Mouse (Mus musculus) kidney, adult 9 months (tissue): ENCODE results near the gene Olfr517.

Source experiments
- DNase-seq: peaks from one replicate; pipeline ENCODE4 v3.0.0; 2022

Olfr517 gene

DNA sequence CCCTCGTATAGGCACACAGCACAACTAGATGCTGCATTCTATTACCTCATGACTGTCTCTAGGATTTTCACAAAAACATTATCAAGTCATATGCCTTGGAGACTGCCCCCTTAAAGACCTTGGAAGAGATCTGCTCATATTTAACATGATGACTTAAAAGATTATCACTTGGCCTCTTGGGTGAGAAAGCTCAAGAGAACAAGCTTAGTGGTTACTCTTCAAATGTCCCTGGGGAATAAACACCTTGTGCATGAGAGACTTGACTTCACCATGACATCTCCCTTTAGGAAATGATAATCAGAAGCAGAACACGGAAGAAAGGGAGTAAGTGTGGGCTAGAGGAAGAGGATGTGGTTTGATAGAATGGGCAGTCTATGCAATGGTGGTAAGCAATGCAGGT is at the start of gene Olfr517:
Gene Olfr517, minus strand, starts transcription at position 101 of the 400 bp plus-strand sequence.
- no peak for DNase-seq

DNA sequence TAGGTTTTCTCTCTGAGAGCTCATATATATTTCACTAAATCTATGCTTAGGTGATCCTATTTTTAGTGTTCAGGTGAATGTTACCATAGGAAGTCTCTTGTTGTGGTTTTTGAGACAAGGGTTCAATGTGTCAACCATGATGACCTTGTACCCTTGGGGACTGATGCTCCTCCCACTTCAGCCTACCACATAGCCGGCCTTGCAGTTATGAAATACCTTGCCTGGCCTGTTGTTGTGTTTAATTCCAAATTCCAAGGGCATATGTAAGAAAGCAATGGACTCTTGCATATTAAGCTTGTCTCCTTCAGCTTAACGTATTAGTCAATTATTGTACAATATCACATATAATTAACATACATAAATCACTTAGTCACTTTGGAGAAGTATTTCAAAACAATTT is 31.8 kb upstream of the Olfr517 start:
- DNase-seq, result no peak

DNA sequence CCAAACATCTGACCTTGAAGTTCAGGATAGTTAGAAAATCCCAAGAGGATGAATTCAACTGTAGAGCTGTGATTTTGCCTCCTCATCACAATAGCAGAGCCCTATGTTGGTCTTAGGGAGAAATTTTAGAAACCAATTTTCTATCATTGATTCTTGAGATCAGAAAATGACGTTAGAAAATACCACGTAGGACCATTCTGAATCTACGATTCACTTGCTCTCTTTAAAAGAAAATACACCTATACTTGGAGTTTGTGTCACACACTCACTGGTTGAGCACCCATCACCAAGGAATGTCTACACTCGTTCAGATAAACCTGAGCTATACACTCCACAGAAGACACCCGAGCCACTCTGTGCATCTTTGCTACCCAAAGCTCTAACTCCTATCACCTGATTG is 22.1 kb upstream of the Olfr517 start, which contains the start of gene Olfr519:
Gene Olfr519, minus strand, starts transcription at position 101 of the 400 bp plus-strand sequence.
- no peak for DNase-seq

DNA sequence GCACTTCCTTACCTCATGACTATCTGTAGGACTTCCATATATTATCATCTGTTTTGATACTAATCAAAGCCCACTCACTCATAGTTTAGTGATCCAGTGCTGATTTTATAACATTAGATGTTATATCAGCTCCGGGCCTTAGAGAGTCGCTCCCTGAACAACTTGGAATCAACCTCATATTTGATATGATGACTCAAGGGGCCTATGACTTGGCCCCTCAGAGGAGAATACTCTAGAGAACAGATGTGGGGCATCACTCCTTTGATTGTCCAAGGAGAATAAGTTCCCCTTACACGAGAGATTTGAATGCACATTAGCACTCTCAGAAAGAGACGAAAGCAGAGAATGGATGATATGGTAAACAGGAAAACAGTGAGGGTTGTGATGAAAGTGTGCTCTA is 12.7 kb upstream of the Olfr517 start, which contains the start of gene Olfr518:
Gene Olfr518, minus strand, starts transcription at position 101 of the 400 bp plus-strand sequence.
- no peak for DNase-seq

DNA sequence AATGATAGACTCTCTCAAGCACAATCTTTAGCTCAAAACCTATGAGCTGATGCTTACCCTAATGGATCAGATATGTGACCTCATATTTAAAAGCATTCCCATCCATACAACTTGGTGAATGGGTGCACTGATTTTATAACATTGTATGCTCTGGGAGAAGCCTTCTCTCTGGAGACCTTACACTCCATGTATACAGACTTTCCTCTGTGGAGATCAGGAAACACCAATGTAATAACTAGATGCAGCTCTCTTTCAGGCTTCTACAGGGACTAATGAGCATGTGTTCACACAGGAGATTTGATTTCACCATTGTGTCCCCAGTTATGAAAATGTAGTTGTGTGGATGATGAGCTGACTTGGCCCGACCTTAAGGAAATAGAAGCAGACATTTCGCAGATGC is 21.8 kb downstream of the Olfr517 start, which contains the start of gene Olfr516:
Gene Olfr516, minus strand, starts transcription at position 101 of the 400 bp plus-strand sequence.
- no peak for DNase-seq

DNA sequence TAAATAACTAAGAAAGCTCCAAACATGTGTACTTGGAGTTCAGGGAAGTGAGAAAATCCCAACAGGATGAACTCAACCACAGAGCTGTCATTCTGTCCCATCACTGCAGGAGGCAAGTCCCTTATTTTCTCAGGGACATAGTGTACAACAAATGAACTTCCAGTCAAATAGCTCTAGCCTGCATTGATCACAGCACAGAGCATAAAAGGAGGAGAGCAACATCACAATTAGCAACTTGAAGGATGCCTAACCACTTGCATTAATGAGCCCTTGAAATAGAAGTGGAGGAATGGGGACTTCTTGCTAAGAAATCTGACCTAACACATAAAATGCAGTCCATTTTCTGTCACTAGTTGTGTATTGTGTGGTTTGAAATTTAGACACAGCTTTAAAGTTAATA is 46.3 kb downstream of the Olfr517 start, which contains the start of gene Olfr514:
Gene Olfr514, minus strand, starts transcription at position 101 of the 400 bp plus-strand sequence.
- DNase-seq, result no peak
